Mouse (Mus musculus) MEL (cell line): ENCODE data around the gene Prex1. TPM values are rescaled to one million over a fixed set of nuclear protein-coding genes. Genes with fewer than 3 reads are reported as not detected.

Experiments
- DNase-seq: peaks from one replicate; pipeline ENCODE4 v3.0.0; 2011; ENCODE audit warnings: low read depth, low spot score
- H3K27ac ChIP-seq: 2 replicates; pipeline ENCODE4 v1.5.1; 2012; ENCODE audit warnings: low read depth, mild to moderate bottlenecking, control low read depth, low read length, moderate library complexity; ENCODE audit not compliant: control insufficient read depth
- H3K27me3 ChIP-seq, 2 experiments: fragments of 150-350 bp in 1 of 2; sonication (generic) in 1 of 2; 2 replicates each; pipeline ENCODE4 v1.6.1; 2012; ENCODE audit warnings: low read length in 2 of 2, mild to moderate bottlenecking in 2 of 2, improper control_type of control experiment in 1 of 2, moderate library complexity in 1 of 2; ENCODE audit not compliant: insufficient read depth in 2 of 2, control insufficient read depth in 1 of 2
- H3K36me3 ChIP-seq, 2 experiments: 2 replicates each; pipeline ENCODE4 v1.6.1; 2012 to 2014; ENCODE audit warnings: low read length in 2 of 2, improper control_type of control experiment in 1 of 2, inconsistent platforms in 1 of 2, mild to moderate bottlenecking in 1 of 2; ENCODE audit not compliant: insufficient read depth in 2 of 2, control insufficient read depth in 1 of 2
- H3K4me1 ChIP-seq, 2 experiments: fragments of 150-350 bp in 1 of 2; sonication (generic) in 1 of 2; 2 replicates each; pipeline ENCODE4 v1.6.1; 2012; ENCODE audit warnings: low read length in 2 of 2, improper control_type of control experiment in 1 of 2, mild to moderate bottlenecking in 1 of 2; ENCODE audit not compliant: insufficient read depth in 2 of 2, control insufficient read depth in 1 of 2
- H3K4me3 ChIP-seq, 2 experiments: fragments of 150-350 bp in 1 of 2; sonication (generic) in 1 of 2; 2 replicates each; pipeline ENCODE4 v1.5.1; 2012; ENCODE audit warnings: low read depth in 2 of 2, low read length in 2 of 2, mild to moderate bottlenecking in 2 of 2, moderate library complexity in 2 of 2, control low read depth in 1 of 2, improper control_type of control experiment in 1 of 2; ENCODE audit not compliant: control insufficient read depth in 1 of 2, insufficient read depth in 1 of 2
- H3K79me2 ChIP-seq: 2 replicates; pipeline ENCODE4 v1.6.1; 2012; ENCODE audit warnings: mild to moderate bottlenecking, low read length, moderate library complexity; ENCODE audit not compliant: control insufficient read depth, poor library complexity, insufficient read depth
- H3K9ac ChIP-seq: 2 replicates; pipeline ENCODE4 v1.6.1; 2012; ENCODE audit warnings: low read depth, mild to moderate bottlenecking, control low read depth, low read length, moderate library complexity; ENCODE audit not compliant: control insufficient read depth, poor library complexity, severe bottlenecking
- H3K9me3 ChIP-seq: fragments of 150-350 bp; sonication (generic); replicated peaks from 2 replicates; pipeline ENCODE4 v1.6.1; 2012; ENCODE audit warnings: mild to moderate bottlenecking, low read length, improper control_type of control experiment, moderate library complexity; ENCODE audit not compliant: insufficient read depth
- E2F4 ChIP-seq: IDR thresholded peaks from 2 replicates; pipeline ENCODE4 v1.6.1; 2011; ENCODE audit warnings: low read depth, low read length, improper control_type of control experiment, borderline replicate concordance
- GATA1 ChIP-seq: IDR thresholded peaks from 2 replicates; pipeline ENCODE4 v1.6.1; 2011; ENCODE audit warnings: low read depth, low read length, improper control_type of control experiment
- JUND ChIP-seq: IDR thresholded peaks from 2 replicates; pipeline ENCODE4 v1.6.1; 2011; ENCODE audit warnings: low read depth, mild to moderate bottlenecking, improper control_type of control experiment, low read length
- MAFK ChIP-seq: IDR thresholded peaks from 2 replicates; pipeline ENCODE4 v1.6.1; 2011; ENCODE audit warnings: low read depth, mild to moderate bottlenecking, low read length, improper control_type of control experiment, borderline replicate concordance
- MAZ ChIP-seq: IDR thresholded peaks from 2 replicates; pipeline ENCODE4 v1.6.1; 2012; ENCODE audit warnings: low read depth, mild to moderate bottlenecking, inconsistent platforms, low read length, improper control_type of control experiment
- MEF2A ChIP-seq: IDR thresholded peaks from 2 replicates; pipeline ENCODE4 v1.6.1; 2014; ENCODE audit warnings: low read depth, mild to moderate bottlenecking, inconsistent platforms, low read length, improper control_type of control experiment; ENCODE audit not compliant: poor library complexity, insufficient replicate concordance, severe bottlenecking; ENCODE audit errors: extremely low read depth
- MXI1 ChIP-seq: IDR thresholded peaks from 2 replicates; pipeline ENCODE4 v1.6.1; 2011; ENCODE audit warnings: mild to moderate bottlenecking, low read depth, low read length, improper control_type of control experiment
- MYB ChIP-seq: IDR thresholded peaks from 2 replicates; pipeline ENCODE4 v1.6.1; 2011; ENCODE audit warnings: mild to moderate bottlenecking, low read depth, low read length, improper control_type of control experiment
- MYC ChIP-seq: IDR thresholded peaks from 2 replicates; pipeline ENCODE4 v1.6.1; 2011; ENCODE audit warnings: low read depth, mild to moderate bottlenecking, low read length, improper control_type of control experiment, moderate library complexity
- NELFE ChIP-seq: IDR thresholded peaks from 2 replicates; pipeline ENCODE4 v1.6.1; 2011; ENCODE audit warnings: low read depth, low read length, improper control_type of control experiment
- NRF1 ChIP-seq: IDR thresholded peaks from 2 replicates; pipeline ENCODE4 v1.6.1; 2014; ENCODE audit warnings: low read depth, mild to moderate bottlenecking, inconsistent platforms, low read length, improper control_type of control experiment, moderate library complexity; ENCODE audit not compliant: poor library complexity, insufficient read depth, severe bottlenecking
- POLR2A ChIP-seq, 2 experiments: IDR thresholded peaks; 2 replicates each; pipeline ENCODE4 v1.6.1; 2011 to 2012; ENCODE audit warnings: low read length in 2 of 2, mild to moderate bottlenecking in 2 of 2, control low read depth in 1 of 2, improper control_type of control experiment in 1 of 2, low read depth in 1 of 2, moderate library complexity in 1 of 2; ENCODE audit not compliant: control insufficient read depth in 1 of 2, insufficient read depth in 1 of 2, poor library complexity in 1 of 2
- RCOR1 ChIP-seq: IDR thresholded peaks from 2 replicates; pipeline ENCODE4 v1.6.1; 2012; ENCODE audit warnings: low read depth, mild to moderate bottlenecking, inconsistent platforms, low read length, improper control_type of control experiment
- SMC3 ChIP-seq: IDR thresholded peaks from 2 replicates; pipeline ENCODE4 v1.6.1; 2011; ENCODE audit warnings: low read depth, low read length, improper control_type of control experiment
- TBP ChIP-seq: IDR thresholded peaks from 2 replicates; pipeline ENCODE4 v1.8.0; 2011; ENCODE audit warnings: low read depth, low read length, improper control_type of control experiment
- TCF12 ChIP-seq: IDR thresholded peaks from 2 replicates; pipeline ENCODE4 v1.6.1; 2014; ENCODE audit warnings: low read depth, mild to moderate bottlenecking, inconsistent platforms, low read length, improper control_type of control experiment, moderate library complexity
- UBTF ChIP-seq: IDR thresholded peaks from 2 replicates; pipeline ENCODE4 v1.6.1; 2012; ENCODE audit warnings: low read depth, mild to moderate bottlenecking, inconsistent platforms, low read length, improper control_type of control experiment, moderate library complexity, borderline replicate concordance; ENCODE audit not compliant: insufficient read depth
- ZC3H11A ChIP-seq: IDR thresholded peaks from 2 replicates; pipeline ENCODE4 v1.6.1; 2012; ENCODE audit warnings: low read depth, mild to moderate bottlenecking, inconsistent platforms, low read length, improper control_type of control experiment
- ZMIZ1 ChIP-seq: IDR thresholded peaks from 2 replicates; pipeline ENCODE4 v1.6.1; 2012; ENCODE audit warnings: low read depth, mild to moderate bottlenecking, inconsistent platforms, low read length, improper control_type of control experiment, moderate library complexity
- polyA plus RNA-seq, 2 experiments: library from polyadenylated mRNA; stranded (reverse) in 1 of 2; unstranded in 1 of 2; fragments of >175 nt in 1 of 2; fragments of >200 nt in 1 of 2; gene quantifications; 2 replicates each; pipeline versions ENCODE4 v1.2.1 to v1.2.4; 2012; ENCODE audit warnings: low replicate concordance in 2 of 2, low read depth in 1 of 2; ENCODE audit not compliant: insufficient read length in 2 of 2, insufficient read depth in 1 of 2, missing spikeins in 1 of 2
- total RNA-seq: library from RNA; depleted of rRNA; stranded (reverse); fragments of 300-350 nt; gene quantifications from 2 replicates; pipeline ENCODE4 v1.2.3, GENCODE M21; 2012

Prex1 gene
- total and polyA plus RNA-seq, 3 experiments = 8.0 to 33.1 (median 15.8) TPM

- Histone ChIP-seq H3K36me3 (no peaks in the 10 kb centered on the region), H3K4me1 (peaks cover under 1% of the 10 kb centered on the region in 2 experiments; a peak in 1 of 4 replicates), H3K4me3 (no peak overlapping the region), H3K9me3 (no peaks in the 10 kb centered on the region), H3K79me2 (no peaks in the 10 kb centered on the region), H3K27ac (no peak overlapping the region), H3K27me3 (peaks cover 0 to 2% of the 10 kb centered on the region in 2 experiments; a peak in 1 of 4 replicates), H3K9ac (no peak overlapping the region)
- DNase-seq = no peak
- TF ChIP-seq RCOR1 (no peak), POLR2A (IDR thresholded peaks at IDR 0.05; ENCODE audit: control insufficient read depth in 1 of 2, insufficient read depth in 1 of 2, low read depth in 1 of 2, low read length in 2 of 2, poor library complexity in 1 of 2) (no peak), TCF12 (no peak), GATA1 (no peak), NELFE (no peak), MYB (no peak), MEF2A (no peak), MXI1 (no peak), JUND (no peak), ZMIZ1 (no peak), SMC3 (no peak), E2F4 (no peak), MAFK (no peak), UBTF (no peak), NRF1 (no peak), ZC3H11A (no peak), MYC (no peak), TBP (no peak)
These were observed 26.8 kb upstream of the Prex1 start for GRCm38 (mm10) chr2:166740396-166740795.

- DNase-seq = no peak
- Histone ChIP-seq H3K4me1 (no peaks in the 10 kb centered on the region), H3K27me3 (peaks cover 0 to 2% of the 10 kb centered on the region in 2 experiments; a peak in 1 of 4 replicates), H3K36me3 (no peaks in the 10 kb centered on the region), H3K79me2 (no peaks in the 10 kb centered on the region), H3K27ac (no peak overlapping the region), H3K9ac (no peak overlapping the region), H3K9me3 (no peaks in the 10 kb centered on the region), H3K4me3 (no peak overlapping the region)
- TF ChIP-seq MAZ (no peak), ZMIZ1 (no peak), ZC3H11A (no peak)
These were observed 23.7 kb upstream of the Prex1 start for GRCm38 (mm10) chr2:166737307-166737706.
